Mouse (Mus musculus) hematopoietic stem cell, adult 5-6 weeks (primary cell): ENCODE results near the gene Gm7075. TPM values are rescaled to one million over a fixed set of nuclear protein-coding genes. Genes with fewer than 3 reads are reported as not detected.

Source experiments
- ATAC-seq, 2 experiments: fragments of 125-278 bp in 1 of 2; replicated peaks in 1 of 2; 2 replicates each; pipeline ENCODE4 v1.8.0; 2016 to 2017; ENCODE audit warnings: inconsistent platforms in 2 of 2, mild to moderate bottlenecking in 2 of 2, moderate number of reproducible peaks in 2 of 2, low read depth in 1 of 2, moderate TSS enrichment in 1 of 2; ENCODE audit not compliant: low FRiP score in 2 of 2, poor library complexity in 2 of 2, severe bottlenecking in 2 of 2, insufficient read depth in 1 of 2, low TSS enrichment in 1 of 2
- total RNA-seq: library from RNA; stranded (forward); fragments of 172-1452, 232-1000 nt; gene quantifications from 2 replicates; pipeline ENCODE4 v1.2.3, GENCODE M21; 2017

Gm7075 gene
- total RNA-seq, 1 experiment from 2014 or later, result not detected

- ATAC-seq, result peak; percentile 93 to 95
Measured at GRCm38 (mm10) chr10:63382372-63383279, 39.0 kb downstream of the Gm7075 start, which contains the start of gene Dnajc12. Gene Dnajc12 (plus strand): TSS chr10:63382443.

GRCm38 (mm10) chr10:63381498-63382280, 39.9 kb downstream of the Gm7075 start, which contains the start of gene Sirt1:
Gene Sirt1 (minus strand): TSS chr10:63381704.
- ATAC-seq, result peak; percentile 24 to 50; a peak in 3 of 4 replicates

GRCm38 (mm10) chr10:63378948-63379680, 42.5 kb downstream of the Gm7075 start:
- no peak for ATAC-seq

GRCm38 (mm10) chr10:63377468-63377867, 44.1 kb downstream of the Gm7075 start:
- peak; percentile 51 to 70; a peak in 2 of 4 replicates for ATAC-seq

GRCm38 (mm10) chr10:63376303-63376702, 45.3 kb downstream of the Gm7075 start:
- no peak for ATAC-seq

Other genes with a start within 250 kb of the Gm7075 start
- gene Mypn, start 217.8 kb downstream of the Gm7075 start, total RNA-seq, result not detected in 2 replicates
- 57.3 and 61.5 TPM in 2 replicates for gene Herc4, start 178.0 kb downstream of the Gm7075 start, total RNA-seq
- gene Sirt1, start 40.1 kb downstream of the Gm7075 start, total RNA-seq, result 42.7 and 47.6 TPM in 2 replicates
- 1.7 and 5.0 TPM in 2 replicates for gene Dnajc12, start 39.3 kb downstream of the Gm7075 start, total RNA-seq
- not detected in 2 replicates for gene Ctnna3, start 8.3 kb upstream of the Gm7075 start, total RNA-seq